Mouse (Mus musculus) embryonic facial prominence, embryonic 10.5 days (tissue): ENCODE measurements around the gene Zfp367. TPM values are rescaled to one million over a fixed set of nuclear protein-coding genes. Genes with fewer than 3 reads are reported as not detected.

ENCODE experiments used
- polyA plus RNA-seq: library from polyadenylated mRNA; unstranded; fragments of >200 nt; fragmentation: Nextera tagmentation; extraction: Ambion mirVana; gene quantifications from 2 replicates; pipeline ENCODE4 v1.2.1, GENCODE M21; 2016

Gene Zfp367
- polyA plus RNA-seq, 1 experiment from 2014 or later, result 14.0 TPM

Other genes starting within 250 kb of the Zfp367 start
- gene Hsd17b3, start 64.0 kb downstream of the Zfp367 start, polyA plus RNA-seq, result not detected in 2 replicates
- 2.5 and 3.2 TPM in 2 replicates for gene Slc35d2, start 23.8 kb downstream of the Zfp367 start, polyA plus RNA-seq
- gene Habp4, start 8.6 kb upstream of the Zfp367 start, polyA plus RNA-seq, result 17.4 and 19.5 TPM in 2 replicates
- gene Cdc14b, start 122.1 kb upstream of the Zfp367 start, polyA plus RNA-seq, result 28.4 and 32.2 TPM in 2 replicates
- 31.3 and 33.5 TPM in 2 replicates for gene Aaed1, start 159.5 kb upstream of the Zfp367 start, polyA plus RNA-seq
- gene Ctsl, start 217.7 kb upstream of the Zfp367 start, polyA plus RNA-seq, result 121 and 132 TPM in 2 replicates